Mouse (Mus musculus) heart, adult 2 months (tissue): ENCODE results near the gene Txndc17.
A peak's percentile ranks its signal among the peaks of the same experiment; 100 is the strongest.

Source experiments
- CTCF ChIP-seq: fragments of 200-600 bp; IDR thresholded peaks from 2 replicates; pipeline ENCODE4 v1.8.1; 2022; ENCODE audit warnings: antibody characterized with exemption, mild to moderate bottlenecking, moderate library complexity
- POLR2A ChIP-seq: fragments of 200-500 bp; IDR thresholded peaks from 2 replicates; pipeline ENCODE4 v1.6.1; 2011; ENCODE audit warnings: mild to moderate bottlenecking, low read depth, low read length, control low read depth; ENCODE audit not compliant: insufficient read depth

DNA sequence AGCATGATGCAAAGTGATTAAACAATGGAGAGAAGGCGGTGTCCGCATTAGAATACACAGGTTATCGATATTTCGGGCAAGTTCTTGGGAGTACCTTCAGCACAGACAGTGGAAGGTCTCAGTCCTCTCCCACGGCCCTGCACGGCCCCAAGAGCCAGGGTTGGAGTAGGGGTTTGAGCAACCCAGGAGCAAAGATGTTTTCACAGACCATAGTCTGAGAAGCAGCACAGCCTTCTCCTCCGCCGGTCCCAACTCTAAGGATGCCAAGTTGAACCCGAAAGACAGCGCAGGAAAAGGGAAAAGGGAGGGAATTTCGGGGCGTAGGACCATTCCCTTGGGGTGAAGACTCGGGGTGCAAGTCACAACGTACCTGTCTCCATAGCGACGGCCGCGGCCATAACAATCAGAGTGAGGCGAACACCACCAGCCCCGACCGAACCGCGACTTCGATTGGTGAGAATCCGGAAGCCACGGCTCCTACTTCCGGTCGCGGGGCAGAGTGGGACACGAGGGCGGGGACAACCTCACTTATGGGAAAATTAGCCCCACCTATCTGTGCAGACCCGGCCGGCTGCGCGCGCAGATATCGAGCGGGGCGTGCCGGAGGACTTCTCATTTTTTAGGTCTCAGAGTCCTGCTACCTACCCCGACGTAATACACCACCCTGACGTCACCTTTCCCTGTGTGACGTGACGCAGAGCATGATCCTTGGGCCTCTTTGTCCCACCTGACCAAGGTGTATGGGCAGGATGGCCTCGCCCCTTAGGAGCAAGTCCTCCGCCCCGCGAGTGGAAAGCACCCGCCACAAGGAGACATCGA lies 7.5 kb downstream of the Txndc17 start:
- TF ChIP-seq POLR2A (peak; percentile 90), CTCF (no peak)
